Mouse (Mus musculus) embryo, embryonic 10.5 days (tissue): ENCODE measurements at regions not wholly inside any gene's neighbourhood (a gene's known extent, or its start where the extent isn't known, plus 50 kb on each side); places are given as distances from the start of the nearest gene placed in this dataset.

Source experiments
- DNase-seq: peaks from one replicate; pipeline ENCODE4 v3.0.0-alpha.2; 2015; ENCODE audit warnings: low spot score

- DNase-seq: no peak
These were observed 775.6 kb upstream of the Fam98a start for GRCm38 (mm10) chr17:76327371-76327770.

DNA sequence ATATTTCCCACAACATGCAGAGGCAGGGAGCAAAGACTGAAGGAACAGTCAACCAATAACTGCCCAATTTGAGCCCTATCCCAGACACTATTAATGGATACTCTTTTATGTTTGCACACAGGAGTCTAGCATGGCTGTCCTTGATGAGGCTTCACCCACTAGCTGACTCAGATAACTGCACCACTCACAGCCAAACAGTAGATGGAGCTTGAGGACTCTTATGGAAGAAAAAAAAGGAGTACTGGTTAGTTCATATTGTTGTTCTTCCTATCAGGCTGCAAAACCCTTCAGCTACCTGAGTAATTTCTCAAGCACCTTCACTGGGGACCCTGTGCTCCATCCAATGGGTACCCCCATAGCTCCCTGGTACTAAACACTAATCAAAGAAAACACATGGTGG lies 742.9 kb upstream of the Fam98a start:
- DNase-seq: peak; percentile 3
